Mouse (Mus musculus) pancreas, adult 10 weeks (tissue): Measurements from ENCODE around the gene Mccc1. TPM values are rescaled to one million over a fixed set of nuclear protein-coding genes. Genes with fewer than 3 reads are reported as not detected.

ENCODE experiments used
- polyA plus RNA-seq: library from polyadenylated mRNA; stranded (reverse); fragments of 350-450 nt; fragmentation: Illumina TruSeq; extraction: RNeasy Lipid Tissue Mini Kit (QIAGEN cat#74804); gene quantifications from one replicate; pipeline ENCODE4 v1.2.3, GENCODE M21; 2015; ENCODE audit warnings: low read depth, low replicate concordance; ENCODE audit not compliant: insufficient read depth

Mccc1 gene
- 13.6 TPM for polyA plus RNA-seq

GRCm38 (mm10) chr3:36000275-36001239 lies at the start of gene Mccc1:
TSS of gene Mccc1 (minus strand) at chr3:36000678.

DNA sequence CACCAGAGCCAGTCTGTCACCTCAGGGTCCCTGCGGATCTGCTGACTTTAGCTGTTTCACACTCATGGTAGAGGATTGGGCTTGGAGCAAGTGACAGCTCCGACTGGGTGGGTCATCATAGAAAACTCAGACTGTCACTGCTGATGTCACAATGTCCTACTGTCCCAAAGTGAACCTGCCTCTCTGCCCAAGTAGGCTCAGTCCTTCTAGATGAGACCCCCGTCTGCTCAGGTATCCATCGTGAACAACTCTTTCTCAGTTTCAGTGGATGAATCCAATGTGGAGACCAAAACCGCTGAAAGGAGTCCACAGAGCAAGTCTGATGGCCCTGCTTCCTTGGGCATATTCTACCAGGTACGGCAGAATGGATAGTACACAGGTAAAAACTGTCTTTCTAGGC lies 63.1 kb downstream of the Mccc1 start, which contains the start of gene Dcun1d1:
Gene Dcun1d1, minus strand, starts transcription at position 101 of the 400 bp plus-strand sequence.

Other genes with a start within 250 kb of the Mccc1 start
- 11.0 TPM for gene Atp11b, start 246.6 kb downstream of the Mccc1 start, polyA plus RNA-seq
- gene Dcun1d1, start 63.2 kb downstream of the Mccc1 start, polyA plus RNA-seq: 6.2 TPM
- gene Ccdc144b, start 52.9 kb upstream of the Mccc1 start, polyA plus RNA-seq: not detected
- 7.9 TPM for gene Acad9, start 65.3 kb upstream of the Mccc1 start, polyA plus RNA-seq
- 1.1 TPM for gene D3Ertd254e, start 150.3 kb upstream of the Mccc1 start, polyA plus RNA-seq
- gene Qrfpr, start 221.6 kb upstream of the Mccc1 start, polyA plus RNA-seq: not detected